Mouse (Mus musculus): ENCODE measurements around the gene Trpv1. TPM values are rescaled to one million over a fixed set of nuclear protein-coding genes. Genes with fewer than 3 reads are reported as not detected.

The Trpv1 gene
- total RNA-seq (2021): under 1 TPM; 0.21 to 0.26 TPM
- polyA plus RNA-seq (2012; rRNA removed): 0.62 and 1.0 TPM in 2 replicates
- long read RNA-seq: 0 reads

DNA sequence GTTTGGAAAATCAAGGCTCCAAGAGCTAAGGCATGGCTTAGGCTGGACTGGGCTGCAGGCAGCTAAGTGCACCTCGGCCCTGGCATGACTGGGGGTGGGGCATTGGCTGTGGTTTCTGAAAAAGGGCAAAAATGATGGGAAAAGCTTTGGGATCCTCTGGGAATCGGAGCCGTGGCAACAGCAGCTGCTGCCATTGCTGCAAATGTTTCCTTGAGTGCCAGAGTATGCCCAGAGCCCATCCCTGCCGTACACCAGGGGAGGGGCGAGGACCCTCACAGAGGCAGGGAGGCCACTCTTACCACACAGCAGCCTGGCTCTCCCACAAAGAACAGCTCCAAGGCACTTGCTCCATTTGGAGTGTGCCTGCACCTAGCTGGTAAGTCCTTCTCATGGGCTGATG lies at the start of gene Trpv1:
Gene Trpv1 (plus strand): TSS at position 301 of the 400 bp plus-strand sequence.
- DNase-seq: no peak

DNA sequence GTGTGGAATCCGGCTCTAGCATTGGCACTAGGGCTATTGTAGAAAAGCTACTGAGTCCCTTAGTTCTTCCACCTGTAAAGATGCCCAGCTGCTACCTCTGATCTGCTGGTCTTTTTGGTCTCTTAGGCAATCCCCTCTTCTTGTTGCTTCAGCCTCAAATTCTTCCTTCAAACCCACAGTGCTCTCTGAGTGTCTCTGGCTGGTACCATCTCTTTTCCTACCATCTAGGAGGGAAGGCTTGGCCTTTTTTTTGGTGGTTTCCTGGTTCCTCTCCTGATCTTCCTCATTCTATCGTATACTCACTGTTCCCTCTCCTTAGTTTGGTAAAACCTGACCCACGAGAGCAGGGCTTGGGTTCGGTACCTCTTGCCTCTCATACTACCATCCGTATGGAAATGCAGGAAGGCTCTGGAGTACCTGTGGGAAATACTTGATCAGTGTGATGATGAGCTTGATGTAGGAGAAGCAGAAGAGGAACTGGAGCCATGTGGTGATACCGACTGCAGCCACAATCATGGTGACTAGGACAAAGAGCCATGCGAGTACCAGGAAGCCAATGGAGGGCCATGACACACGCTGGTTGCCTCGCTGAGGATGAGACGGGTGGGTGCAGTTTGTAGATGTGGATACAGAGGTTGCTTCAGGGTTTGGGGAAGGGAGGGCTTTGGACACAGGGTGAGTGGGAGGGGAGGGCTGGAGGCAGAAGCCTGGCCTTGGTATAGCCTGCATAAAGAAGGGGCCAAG lies 48.0 kb upstream of the Trpv1 start:
- DNase-seq: no peak

DNA sequence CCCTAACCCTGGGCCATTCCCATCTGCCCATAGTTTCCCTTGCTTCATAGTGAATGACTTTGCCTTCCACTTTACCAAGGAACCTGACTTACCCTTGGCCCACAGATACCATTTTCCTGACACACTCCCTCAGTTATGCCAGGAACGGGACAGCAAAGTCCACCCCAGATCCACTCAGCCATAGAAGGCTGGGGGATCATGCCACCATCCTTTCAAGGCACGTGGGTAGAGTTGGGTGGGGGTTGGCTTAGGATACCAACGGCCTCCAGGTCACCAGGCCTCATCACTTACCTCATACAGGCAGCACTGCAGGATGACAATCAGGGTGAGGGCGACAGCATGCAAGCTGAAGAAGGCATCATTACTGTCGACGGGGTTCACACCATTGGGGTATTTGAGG lies 46.9 kb upstream of the Trpv1 start:
- no peak for DNase-seq

DNA sequence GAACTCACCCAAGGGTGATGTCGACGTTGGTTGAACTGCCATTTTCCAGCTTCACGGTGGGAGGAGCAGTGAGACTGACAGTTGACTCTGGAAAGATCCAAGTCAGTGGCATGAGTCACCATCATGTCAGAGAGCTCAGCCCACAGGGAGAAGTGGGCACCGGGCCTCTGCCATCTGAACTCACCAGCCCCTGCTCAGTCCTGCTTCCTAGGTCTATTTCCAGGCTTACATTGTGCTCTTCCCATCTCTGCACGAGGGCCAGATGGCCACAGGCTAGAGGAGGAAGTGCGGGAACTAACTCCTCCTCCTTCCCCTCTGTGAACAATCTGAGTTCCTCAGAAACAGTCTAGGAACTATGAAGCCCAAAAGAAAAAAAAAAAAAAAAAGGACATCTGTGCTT lies 41.0 kb upstream of the Trpv1 start:
- DNase-seq: peak; percentile 51

DNA sequence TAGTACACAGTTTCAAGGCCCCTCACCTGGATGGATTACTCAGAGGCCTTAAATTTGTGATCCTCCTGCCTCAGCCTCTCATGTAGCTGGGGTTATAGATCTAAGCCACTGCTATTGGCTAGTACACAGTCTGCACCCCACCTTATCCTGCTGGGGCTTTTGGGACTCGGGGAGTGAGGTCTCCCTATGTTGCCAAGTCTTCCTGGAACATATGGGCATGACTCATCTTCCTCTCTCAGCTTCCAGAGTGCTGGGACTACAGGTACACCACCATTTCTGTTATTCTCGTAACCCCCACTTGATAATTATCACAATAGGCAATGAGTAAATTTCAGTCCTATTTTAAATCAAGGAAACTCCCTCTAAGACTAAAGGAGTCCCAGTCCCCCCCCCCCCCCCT lies 39.6 kb upstream of the Trpv1 start:
- no peak for DNase-seq

DNA sequence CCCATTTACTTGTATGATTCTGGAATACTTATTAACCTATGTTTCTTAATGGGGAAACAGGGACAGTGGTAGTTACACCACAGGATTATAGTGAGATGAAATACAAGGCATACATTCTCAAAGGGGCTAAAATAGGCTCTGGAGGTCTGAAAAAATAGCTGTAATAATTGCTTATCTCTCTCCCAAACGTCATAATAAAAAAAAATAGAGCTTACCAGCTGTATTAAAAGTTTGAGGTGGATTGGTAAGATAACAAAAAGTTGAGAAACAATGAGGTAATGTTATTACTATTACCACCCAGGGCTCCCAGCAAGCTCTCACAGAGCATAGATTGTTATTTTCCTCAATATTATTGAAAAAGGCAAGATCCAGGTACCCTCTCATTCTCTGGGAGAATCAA lies 35.9 kb upstream of the Trpv1 start:
- no peak for DNase-seq

DNA sequence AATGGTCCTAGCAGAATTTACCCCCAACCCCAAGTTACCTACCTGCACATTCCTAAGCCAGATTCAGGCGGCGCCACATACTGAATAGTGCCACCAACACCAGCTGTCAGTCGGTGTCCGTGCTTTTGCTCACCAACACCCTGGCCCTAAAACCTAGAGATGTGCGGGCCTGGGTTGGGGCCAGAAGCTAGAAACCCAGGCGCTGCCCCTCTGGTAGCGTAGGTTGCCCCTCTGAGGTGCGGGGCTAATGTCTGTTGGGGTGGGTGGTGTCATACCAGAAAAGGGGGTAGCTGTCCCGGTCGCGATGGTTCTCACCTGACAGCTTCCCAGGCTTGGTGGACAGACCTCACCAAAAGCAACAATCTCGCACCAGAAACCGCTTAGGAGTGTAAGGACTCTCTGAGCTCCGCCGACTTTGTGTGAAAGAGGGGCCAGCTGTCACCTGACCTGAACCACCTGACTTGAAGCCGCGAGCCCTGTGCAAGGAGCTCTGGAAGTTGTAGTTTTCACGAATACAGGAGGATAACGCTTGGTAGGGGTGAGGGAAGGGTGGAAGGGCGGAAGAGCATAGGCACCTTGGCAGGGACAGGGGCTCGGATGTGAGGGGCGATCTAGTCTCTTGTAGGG lies 35.4 kb upstream of the Trpv1 start, which contains the start of gene Ctns:
Gene Ctns (minus strand): TSS at position 440 of the 627 bp plus-strand sequence.
- DNase-seq: no peak

DNA sequence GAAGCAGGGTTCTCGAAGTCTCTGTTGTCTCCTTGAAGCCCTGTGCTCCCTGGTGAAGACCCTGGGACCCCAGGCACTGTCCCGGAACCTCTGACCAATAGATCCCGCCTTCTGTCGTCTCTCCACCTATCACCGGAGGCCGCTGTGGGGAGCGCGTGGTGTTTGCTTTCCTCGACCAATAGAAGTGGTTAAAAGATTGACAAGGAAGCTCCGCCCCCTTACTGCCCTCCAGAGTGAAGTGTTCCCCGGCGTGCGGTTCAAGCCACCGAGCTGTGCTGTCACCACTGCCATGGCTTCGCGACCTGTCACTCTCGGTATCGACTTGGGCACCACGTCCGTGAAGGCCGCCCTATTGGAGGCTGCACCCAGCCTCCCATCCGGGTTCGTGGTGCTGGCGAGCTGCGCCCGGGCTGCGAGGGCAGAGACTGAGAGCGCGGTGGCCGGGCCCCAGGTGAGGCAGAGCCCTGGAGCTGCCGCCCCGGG lies 34.8 kb upstream of the Trpv1 start, which contains the start of gene Shpk:
Gene Shpk (plus strand): TSS at position 231 of the 483 bp plus-strand sequence.
- DNase-seq: peak; percentile 96

DNA sequence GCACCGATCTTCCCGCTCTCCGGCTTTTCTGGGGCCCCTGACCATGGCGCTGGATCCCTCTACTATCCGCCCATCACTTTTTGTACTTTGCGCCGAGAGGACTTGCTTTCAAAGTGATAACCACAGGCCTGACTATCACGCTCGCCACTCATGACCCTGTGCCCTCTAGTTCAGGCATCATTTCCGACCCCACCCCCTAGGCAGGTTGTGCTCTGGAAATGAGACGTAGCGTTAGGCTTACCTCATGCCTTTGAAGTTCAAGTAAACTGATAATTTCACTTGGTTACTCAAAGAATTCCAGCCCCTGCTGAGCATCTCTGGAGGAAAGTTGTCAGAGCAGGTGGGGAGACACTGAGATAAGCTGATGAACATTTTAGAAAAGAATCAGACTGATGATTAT lies 34.2 kb upstream of the Trpv1 start:
- peak; percentile 43 for DNase-seq

DNA sequence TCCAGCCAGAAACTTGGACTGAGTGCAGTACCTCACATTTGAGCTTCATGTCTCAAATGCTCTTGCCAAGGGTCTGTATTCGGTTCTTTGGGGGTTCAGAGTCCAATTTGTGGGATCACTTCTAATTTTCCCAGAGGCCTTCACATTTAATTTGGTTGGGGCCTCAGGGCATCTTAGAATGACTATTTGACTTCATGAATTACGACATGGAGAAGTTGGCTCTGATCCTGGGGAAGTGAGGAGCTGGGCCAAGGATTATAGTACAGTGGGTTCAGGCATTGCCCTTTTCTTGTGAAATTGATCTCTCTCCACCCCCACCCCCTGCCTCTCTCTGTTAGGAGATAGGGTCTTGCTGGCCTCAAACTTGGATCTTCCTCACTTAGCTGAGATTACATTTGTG lies 33.1 kb upstream of the Trpv1 start:
- DNase-seq: peak; percentile 62

DNA sequence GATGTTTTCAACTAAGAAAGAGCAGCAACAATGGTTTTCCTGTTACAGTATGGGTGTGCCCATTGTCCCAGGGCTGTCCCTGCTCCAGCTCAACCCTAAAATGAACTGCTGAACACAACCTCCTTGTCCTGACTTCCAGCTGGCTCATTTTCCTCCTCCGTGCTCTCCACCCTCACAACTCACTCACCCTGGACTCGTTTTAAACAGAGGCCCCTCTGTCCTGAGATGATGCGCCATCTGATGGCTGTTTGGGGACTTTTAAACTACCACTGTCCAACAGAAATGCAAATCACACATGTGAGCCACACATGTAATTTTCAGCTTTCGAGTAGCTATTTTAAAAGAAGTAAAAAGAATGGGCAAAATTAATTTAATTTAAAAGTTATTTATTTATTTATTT lies 32.5 kb upstream of the Trpv1 start:
- DNase-seq: no peak

DNA sequence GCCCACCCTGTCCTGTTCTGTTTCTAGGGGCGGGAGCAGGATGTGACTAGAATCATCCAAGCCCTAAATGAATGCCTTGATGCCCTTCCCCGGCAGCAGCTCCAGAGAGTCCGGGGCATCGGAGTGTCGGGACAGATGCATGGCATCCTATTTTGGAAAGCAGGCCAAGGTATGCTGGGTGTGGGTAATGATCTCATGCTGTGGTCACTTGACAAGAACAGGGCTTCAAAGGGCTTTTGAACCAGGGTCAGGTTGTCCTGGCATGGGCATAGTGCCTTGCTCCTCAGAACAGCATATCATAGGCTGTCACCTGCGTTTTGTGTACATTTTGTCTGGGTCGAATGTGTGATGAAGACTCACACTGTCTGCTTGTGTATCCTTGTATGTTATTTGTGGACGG lies 30.2 kb upstream of the Trpv1 start:
- no peak for DNase-seq

DNA sequence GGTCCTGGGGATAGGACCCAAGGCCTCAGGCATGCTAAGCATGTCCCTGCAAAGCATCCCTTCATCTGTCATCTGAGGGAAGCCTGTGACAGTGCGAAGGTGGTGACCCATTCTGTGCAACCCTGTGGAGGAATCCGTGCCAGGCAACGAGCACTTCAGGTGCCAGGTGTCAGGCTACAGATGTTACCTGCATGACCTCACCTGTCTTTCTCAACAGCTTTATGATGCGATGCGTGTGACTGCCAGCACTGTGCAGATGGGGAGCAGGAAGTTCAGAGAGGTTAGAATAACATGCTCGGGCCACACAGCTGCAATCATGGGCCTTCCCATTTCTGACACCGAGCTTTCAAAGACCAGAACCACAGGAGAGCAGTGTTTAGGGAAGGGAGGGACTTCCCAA lies 28.9 kb upstream of the Trpv1 start:
- DNase-seq: no peak

DNA sequence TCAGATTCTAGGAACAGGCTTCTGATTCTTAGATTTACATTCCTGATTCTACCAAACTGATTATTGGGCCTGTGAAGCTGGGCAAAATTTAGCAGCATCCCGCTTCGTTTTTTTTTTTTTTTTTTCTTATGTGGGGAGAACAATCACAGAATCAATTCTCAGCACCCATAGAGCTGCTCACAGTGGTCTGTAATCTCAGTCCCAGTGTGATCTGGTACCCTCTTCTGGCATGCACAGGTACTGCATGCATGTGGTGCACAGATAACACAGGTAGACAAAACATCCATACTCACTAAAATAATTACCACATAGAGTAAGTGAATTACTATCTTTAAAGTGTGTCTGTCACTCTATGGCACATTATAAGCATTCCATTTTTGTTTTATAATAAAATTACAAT lies 26.5 kb upstream of the Trpv1 start:
- DNase-seq: no peak

DNA sequence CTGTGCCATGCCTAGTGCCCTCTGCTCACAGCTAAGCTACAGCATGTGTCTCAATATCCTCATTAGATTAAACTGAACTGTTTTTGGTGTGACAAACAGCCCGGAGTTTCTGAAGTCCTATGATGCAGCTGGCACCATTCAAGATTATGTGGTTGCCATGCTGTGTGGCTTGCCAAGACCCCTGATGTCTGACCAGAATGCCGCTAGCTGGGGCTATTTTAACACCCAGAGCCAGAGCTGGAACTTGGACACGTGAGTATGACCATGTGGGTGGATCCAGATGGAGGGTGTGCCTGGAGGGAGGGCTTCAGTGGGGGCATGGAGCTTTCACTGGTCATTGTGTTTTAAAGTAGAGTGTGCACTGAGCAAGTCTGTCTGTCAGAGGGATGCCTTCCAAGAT lies 20.1 kb upstream of the Trpv1 start:
- no peak for DNase-seq

DNA sequence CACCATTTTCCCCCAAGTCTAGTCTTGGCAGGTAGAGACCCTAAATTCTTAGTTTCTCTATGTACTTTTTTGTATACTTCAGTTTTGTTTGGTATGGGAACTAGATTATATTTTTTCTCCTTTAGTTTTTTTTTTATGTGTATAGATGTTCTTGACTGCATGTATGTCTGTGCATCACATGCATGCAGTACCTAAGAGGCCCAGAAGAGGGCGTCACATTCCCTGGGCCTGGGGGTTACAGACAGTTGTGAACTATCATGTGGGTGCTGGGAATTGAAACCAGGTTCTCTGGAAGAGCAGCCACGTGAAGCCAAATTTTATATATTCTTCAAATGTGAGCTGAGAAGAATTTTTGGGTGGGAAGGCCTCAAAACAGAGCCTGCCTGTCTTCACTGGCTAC lies 14.4 kb upstream of the Trpv1 start:
- DNase-seq: no peak

DNA sequence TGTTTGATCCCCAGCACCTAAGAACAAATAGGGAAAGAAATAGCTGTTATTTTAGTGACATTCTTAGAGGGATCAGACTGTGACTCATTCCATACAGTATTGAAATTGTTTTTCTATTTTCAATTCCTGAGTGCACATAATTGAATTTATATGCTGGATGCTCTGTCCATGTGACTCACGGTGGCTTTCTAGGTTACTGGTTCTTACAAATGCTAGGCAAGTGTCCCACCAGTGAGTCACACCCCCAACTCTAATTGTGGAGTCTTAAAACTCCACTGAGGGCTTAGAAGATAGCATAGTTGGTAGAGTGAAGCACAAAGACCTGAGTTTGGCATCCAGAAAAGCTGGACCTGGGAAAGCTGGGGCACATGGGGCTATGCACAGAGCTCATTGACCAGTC lies 13.4 kb upstream of the Trpv1 start:
- DNase-seq: no peak

DNA sequence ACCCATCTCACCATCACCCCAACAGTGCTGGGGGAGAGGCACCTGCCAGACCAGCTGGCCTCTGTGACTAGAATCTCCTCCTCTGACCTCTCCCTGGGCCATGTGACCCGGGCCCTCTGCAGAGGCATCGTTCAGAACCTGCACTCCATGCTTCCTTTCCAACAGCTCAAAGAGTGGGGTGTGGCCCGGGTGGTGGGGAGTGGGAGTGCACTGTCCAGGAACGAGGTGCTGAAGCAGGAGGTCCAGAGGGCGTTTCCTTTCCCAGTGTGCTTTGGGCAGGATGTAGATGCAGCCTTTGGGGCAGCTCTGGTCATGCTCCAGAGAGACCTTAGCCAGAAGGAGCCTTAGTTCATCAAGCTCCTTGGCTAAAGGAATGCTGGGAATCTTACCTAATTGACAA lies 11.2 kb upstream of the Trpv1 start:
- DNase-seq: no peak

DNA sequence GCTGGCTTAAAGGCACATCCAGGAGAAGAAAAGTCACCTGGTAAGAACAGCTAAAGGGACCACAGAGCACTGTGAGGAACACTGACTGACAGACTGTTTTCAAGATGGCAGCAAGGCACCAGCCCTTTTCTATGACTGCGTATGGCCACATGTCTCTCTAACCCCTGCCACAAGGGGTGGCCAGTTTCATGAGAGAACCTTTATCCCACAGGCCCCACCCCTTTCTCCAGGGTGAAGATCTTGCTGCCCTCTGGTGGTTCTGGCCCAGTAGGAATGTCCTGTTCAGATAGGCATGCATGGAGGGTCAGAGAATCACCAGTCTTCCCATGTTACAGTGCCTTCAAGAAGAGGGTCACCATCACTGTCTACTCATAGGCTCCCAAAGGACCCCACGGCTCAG lies 10.1 kb upstream of the Trpv1 start:
- peak; percentile 43 for DNase-seq

DNA sequence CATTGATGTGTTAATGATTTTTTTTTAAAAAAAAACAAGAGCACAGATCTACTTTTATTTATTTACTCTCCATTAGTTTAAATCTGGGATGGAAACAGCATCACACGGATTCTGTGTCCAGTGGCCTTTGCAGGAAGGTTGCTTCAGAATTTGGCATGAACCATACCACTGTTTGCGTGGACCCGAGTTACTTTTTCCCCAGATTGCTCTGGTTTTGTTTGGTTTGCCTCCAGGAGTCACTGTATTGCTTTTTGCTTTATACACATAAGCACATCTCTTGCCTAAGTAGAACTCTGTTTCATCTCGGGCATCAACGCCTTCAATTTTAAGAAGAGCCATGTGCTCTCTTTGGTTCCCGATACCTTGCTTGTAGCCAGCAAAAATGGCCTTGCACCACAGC lies 8.2 kb upstream of the Trpv1 start:
- no peak for DNase-seq

DNA sequence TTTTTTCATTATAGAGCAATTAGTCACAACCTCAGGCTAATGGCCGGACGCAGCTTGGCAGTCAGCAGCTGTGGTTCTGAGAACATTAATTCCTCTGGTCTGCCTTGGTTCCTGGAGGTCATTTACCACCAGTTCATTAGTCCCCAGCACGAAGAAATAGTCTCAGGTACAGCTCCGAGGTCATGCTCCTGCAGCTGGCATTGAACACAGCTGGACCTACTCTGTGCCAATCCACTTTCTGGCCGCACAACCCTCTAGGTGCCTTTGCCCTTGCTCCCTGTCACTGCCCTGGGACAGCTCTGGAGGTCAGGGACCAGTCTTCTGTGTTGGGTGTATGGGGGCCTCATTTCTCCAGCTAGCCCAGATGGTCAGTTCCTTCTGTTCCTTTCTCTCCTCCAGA lies 5.2 kb upstream of the Trpv1 start:
- no peak for DNase-seq

DNA sequence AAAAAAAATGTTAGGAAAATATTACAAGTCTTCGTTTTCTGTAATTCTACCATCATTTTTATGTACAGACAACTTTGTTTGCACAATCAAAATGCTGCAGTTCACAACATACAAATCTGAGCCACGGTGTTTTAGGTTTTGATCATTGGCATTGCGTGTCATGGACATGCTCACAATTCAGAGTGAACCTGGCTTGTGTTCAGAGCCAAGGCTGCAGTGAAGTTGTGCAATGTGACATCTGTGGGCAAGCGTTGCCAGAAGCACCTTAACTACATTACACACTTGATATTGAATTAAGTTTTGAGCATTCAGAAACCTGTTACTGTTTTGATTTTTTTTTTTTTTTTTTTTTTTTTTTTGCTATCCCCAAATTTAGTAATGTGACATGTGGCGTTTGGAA lies 4.0 kb upstream of the Trpv1 start:
- DNase-seq: no peak

DNA sequence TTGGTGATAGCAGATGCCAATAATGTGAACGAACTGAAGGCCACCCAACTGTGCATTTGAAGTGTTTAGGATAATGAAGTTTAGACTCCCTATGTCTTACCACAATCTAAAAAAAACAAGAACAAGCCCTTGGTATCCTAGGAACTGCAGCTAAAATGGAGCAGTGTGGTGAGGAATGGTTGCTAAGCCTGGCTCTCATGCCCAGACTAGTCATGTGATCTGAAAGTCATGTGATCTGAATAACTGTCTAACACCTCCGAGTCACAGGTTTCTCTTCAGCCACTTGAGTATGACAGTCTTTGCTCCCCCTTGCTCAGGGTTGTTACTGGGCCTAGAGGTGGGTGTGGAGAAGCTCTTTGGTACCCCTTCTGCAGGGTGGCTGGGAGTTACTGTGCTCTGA lies 1.6 kb upstream of the Trpv1 start:
- no peak for DNase-seq
